Mouse (Mus musculus) CD4-positive naive resting alpha-beta T cell, adult 76 days (primary cell): Measurements from ENCODE around the gene Ccm2. TPM values are rescaled to one million over a fixed set of nuclear protein-coding genes. Genes with fewer than 3 reads are reported as not detected.

Source experiments
- total RNA-seq: library from RNA; stranded (reverse); gene quantifications from one replicate; pipeline ENCODE4 v1.2.4, GENCODE M21; 2023

The Ccm2 gene
- 300 TPM for total RNA-seq

DNA sequence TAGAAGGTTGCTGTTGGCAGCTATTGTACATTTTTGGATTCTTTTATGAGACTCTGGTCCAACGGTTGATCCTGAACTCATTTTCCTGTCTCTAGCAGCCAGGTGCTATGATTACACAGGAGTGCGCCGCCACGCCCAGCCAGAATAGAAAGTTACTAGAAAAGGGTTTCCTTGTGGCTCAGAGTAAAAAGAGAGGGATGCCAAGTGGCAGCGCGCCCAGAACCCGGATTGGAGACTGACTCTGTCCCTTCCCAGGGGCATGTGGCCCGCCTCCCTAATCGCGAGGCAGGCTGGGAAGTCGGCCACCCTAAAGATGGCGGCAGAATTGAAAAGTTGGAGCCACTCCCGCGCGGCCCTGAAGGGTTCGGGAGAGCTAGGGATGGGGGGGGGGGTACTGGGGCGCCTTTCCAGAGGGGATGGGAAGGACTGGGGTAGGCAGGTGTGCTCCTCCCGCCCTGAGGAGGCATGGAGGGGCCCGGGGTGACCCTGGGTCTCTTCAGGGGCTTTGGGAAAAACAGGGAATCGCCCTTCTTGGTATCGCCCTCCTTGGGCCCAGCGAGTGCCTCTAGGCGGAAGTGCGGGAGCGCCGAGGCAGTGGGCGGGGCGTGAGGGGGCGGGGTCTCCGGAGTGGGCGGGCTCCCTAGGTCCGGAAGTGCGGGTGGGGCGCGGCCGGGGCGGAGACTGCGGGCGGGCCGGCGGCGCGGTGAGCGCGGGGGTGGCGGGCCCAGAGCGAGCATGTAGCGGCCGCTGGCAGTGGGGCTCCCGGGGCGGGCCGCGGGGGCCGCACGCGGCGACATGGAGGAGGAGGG is at the start of gene Ccm2:
Gene Ccm2, plus strand, starts transcription at position 683 of the 809 bp plus-strand sequence.

DNA sequence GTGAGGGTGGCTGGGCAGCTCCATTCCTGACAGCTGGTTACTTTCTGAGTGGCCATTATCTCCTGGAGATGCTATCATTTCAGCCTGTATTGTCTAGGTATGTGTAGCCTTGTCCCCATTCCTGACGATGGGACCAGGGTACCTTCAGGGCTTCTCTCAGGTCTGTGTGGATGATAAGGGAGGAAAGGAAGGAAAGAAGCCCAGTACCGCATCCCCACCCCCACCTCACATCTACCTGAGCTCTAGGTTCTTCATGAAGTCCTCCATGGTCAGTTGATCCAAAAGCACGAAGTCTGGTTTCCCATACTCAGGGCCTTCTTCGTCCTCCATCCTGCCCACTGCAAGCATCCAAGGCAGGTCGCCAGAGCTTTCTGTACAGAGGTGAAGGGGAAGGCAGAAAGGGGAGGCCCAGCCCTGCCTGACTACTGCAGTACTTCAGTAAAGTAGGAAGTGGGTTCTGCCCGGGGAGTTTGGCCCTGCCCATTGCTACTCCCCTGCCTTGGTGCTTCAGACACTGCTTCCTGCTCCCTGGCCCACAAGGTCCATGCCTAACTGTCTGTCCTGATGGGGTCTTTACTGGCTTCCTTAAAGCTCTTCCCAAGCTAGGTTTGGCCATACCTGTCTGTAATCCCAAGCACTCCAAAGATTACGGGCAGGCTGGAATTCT is 26.0 kb upstream of the Ccm2 start, which contains the start of gene Myo1g:
Gene Myo1g, minus strand, starts transcription at position 459 of the 667 bp plus-strand sequence.

DNA sequence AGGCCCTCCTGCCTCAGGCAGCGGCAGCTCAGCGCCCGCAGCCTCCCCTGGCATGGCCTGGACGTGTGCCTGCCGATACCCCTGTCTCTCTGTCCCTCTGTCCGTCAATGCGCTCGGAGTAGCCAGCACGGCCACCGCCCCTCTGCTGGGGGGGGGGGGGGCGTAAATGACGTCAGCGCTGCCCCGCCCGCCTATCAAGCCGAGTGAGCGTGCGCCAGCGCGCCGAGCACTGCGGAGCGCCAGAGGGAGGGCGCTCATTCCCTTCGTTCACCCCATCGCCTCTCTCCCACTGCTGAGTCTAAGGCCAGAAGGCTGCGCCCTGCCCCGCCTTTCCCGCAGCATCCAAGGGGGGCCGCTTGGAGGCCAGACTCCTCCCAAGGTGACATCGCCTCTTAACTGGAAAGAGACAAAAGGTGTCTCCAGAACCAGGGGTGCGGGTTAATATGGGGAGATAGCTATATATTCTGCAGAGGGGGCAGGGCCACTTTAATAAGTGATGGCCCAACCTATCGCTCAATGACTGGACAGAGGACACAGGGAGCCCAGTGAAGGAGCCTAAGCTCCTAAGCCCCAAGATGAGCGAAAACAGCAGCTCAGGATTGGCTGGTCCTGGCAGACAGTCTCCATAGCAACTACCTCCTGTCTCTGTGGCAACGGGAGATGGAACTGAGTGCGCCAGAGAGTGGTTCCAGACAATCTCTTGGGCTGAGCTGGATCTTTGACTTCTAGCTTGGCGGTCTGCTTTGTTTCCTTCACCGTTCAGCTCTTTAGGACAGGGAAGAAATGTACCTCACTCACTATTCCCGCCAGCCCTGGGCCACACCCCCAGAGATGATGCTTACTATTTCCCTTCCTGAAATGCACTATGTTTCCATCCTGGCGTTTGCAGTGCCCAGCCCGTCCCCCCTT is 59.1 kb downstream of the Ccm2 start, which contains the start of gene Nacad:
Gene Nacad, minus strand, starts transcription at position 563 of the 909 bp plus-strand sequence.

DNA sequence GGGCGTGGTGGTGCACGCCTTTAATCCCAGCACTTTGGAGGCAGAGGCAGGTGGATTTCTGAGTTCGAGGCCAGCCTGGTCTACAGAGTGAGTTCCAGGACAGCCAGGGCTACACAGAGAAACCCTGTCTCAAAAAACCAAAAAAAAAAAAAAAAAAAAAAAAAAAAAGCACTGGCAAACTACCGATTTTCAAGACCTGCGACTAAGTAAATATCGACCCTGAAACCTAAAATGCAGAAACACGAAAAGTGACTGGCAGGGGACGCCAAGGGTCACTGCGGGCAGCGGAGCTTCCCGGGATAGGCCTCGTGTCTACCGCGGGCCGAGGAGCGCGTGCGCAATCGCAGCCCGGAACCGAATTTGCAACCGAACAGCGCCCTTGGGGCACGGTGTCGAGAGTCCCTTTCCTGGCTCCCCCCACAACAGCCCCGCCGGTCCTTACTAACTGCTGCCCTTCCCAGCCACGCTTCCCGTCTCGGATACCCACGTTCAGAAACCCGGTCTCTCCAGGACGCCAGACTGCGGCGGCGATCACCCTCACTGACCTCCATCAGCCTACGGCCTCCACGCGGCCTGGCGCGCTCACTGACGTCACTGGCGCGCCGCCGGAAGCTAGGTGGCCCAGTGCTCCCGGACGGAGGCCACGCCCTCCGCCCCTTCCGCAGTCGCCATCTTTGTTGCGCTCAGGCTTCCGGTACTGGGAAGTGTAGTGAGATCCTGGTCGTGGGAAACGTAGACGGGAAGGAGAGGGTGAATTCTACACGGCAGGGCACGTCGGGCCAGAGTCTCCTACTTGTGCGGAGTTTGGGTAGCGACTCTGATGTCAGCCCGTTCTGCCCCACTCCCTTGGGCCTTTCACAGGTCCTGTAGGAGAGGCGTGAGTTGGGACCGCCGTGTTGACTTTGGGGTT is 79.0 kb downstream of the Ccm2 start, which contains the start of gene Tbrg4:
Gene Tbrg4, minus strand, starts transcription at position 590 of the 910 bp plus-strand sequence.

DNA sequence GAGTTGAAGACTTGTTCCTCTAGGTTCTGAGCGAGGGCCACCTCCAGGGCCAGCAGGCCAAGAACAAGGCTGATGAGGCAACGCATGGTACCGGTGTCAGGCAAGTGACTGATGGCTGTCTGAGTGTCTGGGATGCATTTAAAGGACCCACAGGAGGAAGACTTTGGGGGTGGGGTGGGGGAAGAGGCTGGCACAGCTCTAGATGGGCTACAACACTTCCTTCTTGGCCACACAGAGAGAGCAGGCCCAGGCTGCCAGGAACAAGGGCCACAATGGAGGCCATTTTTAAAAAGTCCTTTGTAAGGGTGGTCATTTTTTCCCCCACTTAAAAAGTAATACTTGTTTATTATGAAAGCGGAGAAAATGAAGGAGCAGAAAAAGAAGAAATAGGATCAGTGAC is 91.8 kb downstream of the Ccm2 start, which contains the start of gene Wap:
Gene Wap, minus strand, starts transcription at position 101 of the 400 bp plus-strand sequence.

Other genes starting within 250 kb of the Ccm2 start
- 103 TPM for gene Zmiz2, start 157.8 kb upstream of the Ccm2 start, total RNA-seq
- 1,175 TPM for gene Ppia, start 131.4 kb upstream of the Ccm2 start, total RNA-seq
- 54.9 TPM for gene H2afv, start 102.4 kb upstream of the Ccm2 start, total RNA-seq
- gene Purb, start 71.0 kb upstream of the Ccm2 start, total RNA-seq: 73.8 TPM
- gene Myo1g, start 25.9 kb upstream of the Ccm2 start, total RNA-seq: 161 TPM
- gene Nacad, start 59.2 kb downstream of the Ccm2 start, total RNA-seq: not detected
- 138 TPM for gene Tbrg4, start 79.2 kb downstream of the Ccm2 start, total RNA-seq
- not detected for gene Wap, start 91.8 kb downstream of the Ccm2 start, total RNA-seq
- gene Ramp3, start 111.6 kb downstream of the Ccm2 start, total RNA-seq: 45.9 TPM